Mouse (Mus musculus) liver, embryonic 14.5 days (tissue): Measurements from ENCODE around the gene Dmxl2.

ENCODE experiments used
- CTCF ChIP-seq: IDR thresholded peaks from 2 replicates; pipeline ENCODE4 v1.5.1; 2016; ENCODE audit warnings: antibody characterized with exemption, low read depth, control low read depth
- EP300 ChIP-seq: IDR thresholded peaks from 2 replicates; pipeline ENCODE4 v1.6.1; 2016; ENCODE audit warnings: antibody characterized with exemption, low read depth

DNA sequence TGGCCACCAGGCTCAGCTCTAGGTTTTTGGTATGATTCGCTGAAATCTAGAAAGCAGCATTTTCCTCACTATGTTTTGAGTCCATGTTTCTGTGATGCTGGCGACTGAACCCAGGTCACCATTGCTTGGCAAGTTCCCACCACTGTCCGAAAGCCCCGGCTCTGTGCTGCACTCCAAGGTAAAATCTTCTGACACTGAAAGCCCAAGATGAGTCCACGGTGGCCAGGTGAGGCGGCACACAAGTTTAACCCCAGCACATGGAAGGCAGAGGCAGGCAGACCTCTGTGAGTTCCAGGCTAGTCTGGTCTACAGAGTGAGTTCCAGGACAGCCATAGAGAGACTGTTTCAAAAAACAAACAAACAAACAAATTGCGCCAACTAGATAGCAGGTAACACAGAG is 172.2 kb downstream of the Dmxl2 start:
- TF ChIP-seq EP300 = no peak
- no peak for TF ChIP-seq CTCF
